Mouse (Mus musculus) cerebellum, adult 2 months (tissue): ENCODE measurements around the gene Fam19a2. TPM values are rescaled to one million over a fixed set of nuclear protein-coding genes. Genes with fewer than 3 reads are reported as not detected.

Experiments
- DNase-seq, 2 experiments: peaks; one replicate each; pipeline ENCODE4 v3.0.0; 2021
- H3K27ac ChIP-seq: fragments of 200-500 bp; 2 replicates; pipeline ENCODE4 v1.5.1; 2012; ENCODE audit warnings: low read length, control low read depth, inconsistent platforms; ENCODE audit not compliant: insufficient read depth
- H3K27me3 ChIP-seq: fragments of 200-500 bp; 2 replicates; pipeline ENCODE4 v1.6.1; 2012; ENCODE audit warnings: inconsistent platforms, mild to moderate bottlenecking, low read length, moderate library complexity; ENCODE audit not compliant: control insufficient read depth, insufficient read depth
- H3K4me1 ChIP-seq: fragments of 200-500 bp; 2 replicates; pipeline ENCODE4 v1.6.1; 2011; ENCODE audit warnings: low read length; ENCODE audit not compliant: control insufficient read depth, insufficient read depth
- H3K4me3 ChIP-seq: fragments of 200-500 bp; replicated peaks from 2 replicates; pipeline ENCODE3; 2011; ENCODE audit warnings: mild to moderate bottlenecking, low read depth, low read length, control low read depth; ENCODE audit not compliant: insufficient read depth
- CTCF ChIP-seq: fragments of 200-500 bp; IDR thresholded peaks from 2 replicates; pipeline ENCODE4 v1.5.1; 2011; ENCODE audit warnings: low read depth, mild to moderate bottlenecking, control low read depth, low read length, moderate library complexity, borderline replicate concordance; ENCODE audit not compliant: insufficient read depth
- POLR2A ChIP-seq: fragments of 200-500 bp; IDR thresholded peaks from 2 replicates; pipeline ENCODE4 v1.6.1; 2011; ENCODE audit warnings: low read length, control low read depth, borderline replicate concordance; ENCODE audit not compliant: insufficient read depth
- WGBS: fragments of 180-500 bp; shearing (Covaris S2); methylation state at CpG from one replicate; pipeline ENCODE4 v1.1.7; 2018; 5-methylcytosine and 5-hydroxymethylcytosine counted together
- polyA plus RNA-seq: library from polyadenylated mRNA; depleted of rRNA; stranded (reverse); fragments of >200 nt; gene quantifications from 2 replicates; pipeline ENCODE4 v1.2.3, GENCODE M21; 2012

Gene Fam19a2
- polyA plus RNA-seq, 1 experiment = 8.5 TPM

GRCm38 (mm10) chr10:123645568-123645967 is 381.8 kb downstream of the Fam19a2 start:
- WGBS = 95% methylated on average over 4 of the region's 4 CpGs
- H3K4me1 ChIP-seq = no peaks in the 10 kb centered on the region
- no peak overlapping the region for H3K4me3 ChIP-seq
- H3K27ac ChIP-seq = no peak overlapping the region
- TF ChIP-seq POLR2A = no peak
- no peak for TF ChIP-seq CTCF
- no peak for DNase-seq
- H3K27me3 ChIP-seq = no peaks in the 10 kb centered on the region

- no peak overlapping the region for H3K4me3 ChIP-seq
- TF ChIP-seq CTCF (no peak), POLR2A (no peak)
- no peak overlapping the region for H3K27ac ChIP-seq
- H3K4me1 ChIP-seq = no peaks in the 10 kb centered on the region
- no peaks in the 10 kb centered on the region for H3K27me3 ChIP-seq
- no peak for DNase-seq
These were observed 407.4 kb downstream of the Fam19a2 start for GRCm38 (mm10) chr10:123671208-123671607.

GRCm38 (mm10) chr10:123678284-123678864 is 414.6 kb downstream of the Fam19a2 start:
- no peak overlapping the region for H3K4me3 ChIP-seq
- H3K4me1 ChIP-seq = no peaks in the 10 kb centered on the region
- no peak for DNase-seq
- TF ChIP-seq CTCF (no peak), POLR2A (no peak)
- no peak overlapping the region for H3K27ac ChIP-seq
- H3K27me3 ChIP-seq = no peaks in the 10 kb centered on the region
- 12% methylated on average over 7 of the region's 7 CpGs for WGBS

- TF ChIP-seq POLR2A = no peak
- no peak for TF ChIP-seq CTCF
- no peak overlapping the region for H3K4me3 ChIP-seq
- H3K27me3 ChIP-seq = no peaks in the 10 kb centered on the region
- H3K27ac ChIP-seq = no peak overlapping the region
- no peak for DNase-seq
- 53% methylated on average over 9 of the region's 9 CpGs for WGBS
- no peaks in the 10 kb centered on the region for H3K4me1 ChIP-seq
These were observed 419.0 kb downstream of the Fam19a2 start for GRCm38 (mm10) chr10:123682718-123683255.

DNA sequence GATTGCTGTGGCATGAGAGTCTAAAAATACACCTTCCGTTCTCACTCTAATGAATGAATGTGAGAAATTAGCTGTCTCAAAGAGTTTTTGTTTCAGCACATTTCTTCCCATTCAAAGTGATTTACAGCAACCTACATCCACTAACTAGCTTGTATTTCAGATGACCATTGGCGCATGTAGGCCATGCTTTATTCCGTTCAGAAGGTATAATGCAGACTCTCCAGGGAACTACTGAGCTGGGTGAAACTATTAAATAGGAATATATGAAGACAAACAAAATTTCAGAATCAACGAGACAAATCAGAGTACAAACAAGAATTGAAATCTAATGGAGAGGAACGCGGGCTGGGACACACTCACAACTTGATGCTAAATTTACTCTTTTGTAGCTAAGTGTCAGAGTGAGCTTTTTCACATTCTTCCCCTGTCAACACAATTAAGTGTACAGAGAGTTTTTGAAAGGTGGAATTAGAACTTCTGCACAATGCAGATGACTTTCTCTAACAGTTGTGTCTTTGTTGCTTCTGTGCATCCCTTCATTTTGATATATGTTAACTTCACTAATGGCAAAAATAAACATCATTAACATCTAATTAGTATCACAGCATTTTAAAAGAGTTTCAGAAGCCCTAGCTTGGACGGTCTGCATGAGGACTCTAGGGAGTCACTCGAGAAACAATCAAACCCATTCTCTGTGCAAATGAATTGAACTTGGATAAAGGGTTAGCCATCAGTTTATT is 428.6 kb downstream of the Fam19a2 start:
- DNase-seq = no peak
- no peak overlapping the region for H3K27ac ChIP-seq
- H3K27me3 ChIP-seq = no peaks in the 10 kb centered on the region
- 77% methylated on average over 8 of the region's 8 CpGs for WGBS
- no peak overlapping the region for H3K4me3 ChIP-seq
- TF ChIP-seq CTCF (no peak), POLR2A (no peak)
- no peaks in the 10 kb centered on the region for H3K4me1 ChIP-seq

DNA sequence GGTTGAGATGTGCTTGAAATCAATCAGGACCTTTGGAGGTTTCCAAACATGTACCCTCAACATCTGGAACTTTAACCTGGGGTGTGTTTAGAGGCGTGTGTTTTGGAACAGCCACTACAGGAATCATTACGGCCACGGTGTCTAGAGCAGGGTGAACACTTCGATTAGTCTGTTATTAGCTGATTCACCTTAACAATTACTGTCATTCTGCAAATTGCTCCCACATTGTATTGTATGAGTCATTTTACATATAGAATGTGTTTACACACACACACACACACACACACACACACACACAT is 429.1 kb downstream of the Fam19a2 start:
- Histone ChIP-seq H3K4me3 (no peak overlapping the region), H3K4me1 (no peaks in the 10 kb centered on the region), H3K27me3 (no peaks in the 10 kb centered on the region), H3K27ac (no peak overlapping the region)
- WGBS = 94% methylated on average over 4 of the region's 4 CpGs
- TF ChIP-seq POLR2A (no peak), CTCF (no peak)
- DNase-seq = no peak

DNA sequence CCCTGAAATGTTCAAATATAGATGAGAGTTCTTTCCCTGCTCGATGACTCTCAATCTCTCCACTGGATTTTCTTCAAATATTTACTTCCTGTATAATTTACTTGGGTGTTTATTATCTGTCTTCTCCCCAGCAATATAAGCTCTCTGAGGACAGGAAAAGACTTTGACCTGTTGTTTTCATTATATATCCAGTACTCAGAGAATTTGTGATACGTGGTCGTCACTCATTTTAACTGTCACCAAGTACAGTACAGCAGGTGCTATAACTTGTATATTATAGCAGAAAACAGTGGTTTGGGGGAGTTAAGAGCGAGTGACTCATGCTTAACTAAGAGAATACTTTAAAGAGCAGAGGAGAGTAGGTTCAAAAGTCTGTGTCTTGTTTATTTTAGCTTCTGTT is 438.8 kb downstream of the Fam19a2 start:
- Histone ChIP-seq H3K4me3 (no peak overlapping the region), H3K27me3 (no peaks in the 10 kb centered on the region; the same call in 1 of the 2 replicates), H3K4me1 (no peaks in the 10 kb centered on the region), H3K27ac (no peak overlapping the region)
- no peak for TF ChIP-seq POLR2A
- no peak for TF ChIP-seq CTCF
- 90% methylated on average over 4 of the region's 4 CpGs for WGBS
- DNase-seq = no peak

GRCm38 (mm10) chr10:123707026-123707425 is 443.2 kb downstream of the Fam19a2 start:
- Histone ChIP-seq H3K27ac (no peak overlapping the region), H3K4me1 (no peaks in the 10 kb centered on the region), H3K4me3 (no peak overlapping the region), H3K27me3 (no peaks in the 10 kb centered on the region)
- TF ChIP-seq POLR2A (no peak), CTCF (no peak)
- WGBS = 96% methylated on average over 3 of the region's 3 CpGs
- no peak for DNase-seq
